16 mouse cellular contexts compared by ENCODE assay signal in genomic region chr12:12239502-12239901, GRCm38 (mm10).
"Had no signal": no experiment of that assay in that cellular context is flagged by ENCODE, and none has a peak within 500 bp of the region (broad histone marks: within the 10 kb centered on the region; RNA-seq: fewer than 3 reads in every experiment).

No protein-coding gene starts in this region.

- H3K9me3 ChIP-seq: neural tube, embryonic 13.5 days; neural tube, embryonic 15.5 days; stomach, embryonic 15.5 days had no signal

- H3K4me1 ChIP-seq: neural tube, embryonic 15.5 days; stomach, embryonic 15.5 days had no signal

- H3K9ac ChIP-seq: neural tube, embryonic 13.5 days; neural tube, embryonic 15.5 days; stomach, embryonic 15.5 days had no signal

- H3K27ac ChIP-seq: neural tube, embryonic 13.5 days; neural tube, embryonic 15.5 days; stomach, embryonic 15.5 days; stomach, postnatal 0 days had no signal

- H3K27me3 ChIP-seq: neural tube, embryonic 13.5 days; neural tube, embryonic 15.5 days; stomach, embryonic 15.5 days had no signal

- H3K4me2 ChIP-seq: neural tube, embryonic 13.5 days; neural tube, embryonic 15.5 days; stomach, embryonic 15.5 days had no signal

- DNase-seq: retina, postnatal 1 day; right cerebral cortex, adult 18-20 months; right cerebral cortex, postnatal 14 days; right cerebral cortex, postnatal 25 days; right cerebral cortex, postnatal 4 days; spleen, adult 18-20 months; thymus, adult 18-20 months; thymus, adult 2 months; thymus, postnatal 14 days; thymus, postnatal 25 days; thymus, postnatal 36 days; thymus, postnatal 4 days had no signal

- H3K36me3 ChIP-seq: neural tube, embryonic 13.5 days; neural tube, embryonic 15.5 days; stomach, embryonic 15.5 days had no signal

- H3K4me3 ChIP-seq: neural tube, embryonic 13.5 days; neural tube, embryonic 15.5 days; stomach, embryonic 15.5 days had no signal
